Mouse (Mus musculus): Measurements from ENCODE around the gene Gtf3c1.

The Gtf3c1 gene

GRCm38 (mm10) chr7:125620077-125620476 lies 87.5 kb downstream of the Gtf3c1 start:
- DNase-seq (ENCODE audit: low read depth in 1 of 2, low spot score in 2 of 2) = no peak

- no peak for DNase-seq (ENCODE audit: low read depth in 1 of 2, low spot score in 2 of 2)
Measured at GRCm38 (mm10) chr7:125618016-125618415, 89.6 kb downstream of the Gtf3c1 start.

- DNase-seq (ENCODE audit: low read depth in 1 of 2, low spot score in 2 of 2) = no peak
Measured at GRCm38 (mm10) chr7:125615453-125615852, 92.1 kb downstream of the Gtf3c1 start.

GRCm38 (mm10) chr7:125613579-125613978 lies 94.0 kb downstream of the Gtf3c1 start:
- DNase-seq (ENCODE audit: low read depth in 1 of 2, low spot score in 2 of 2) = no peak

GRCm38 (mm10) chr7:125608183-125608688 lies 99.3 kb downstream of the Gtf3c1 start:
- no peak for DNase-seq (ENCODE audit: low read depth in 1 of 2, low spot score in 2 of 2)

GRCm38 (mm10) chr7:125607384-125608182 lies 100.0 kb downstream of the Gtf3c1 start:
- DNase-seq (ENCODE audit: low read depth in 1 of 2, low spot score in 2 of 2) = peak in 1 of 2 experiments; percentile 45

- DNase-seq (ENCODE audit: low read depth in 1 of 2, low spot score in 2 of 2) = no peak
Measured at GRCm38 (mm10) chr7:125606265-125607164, 101.1 kb downstream of the Gtf3c1 start.

- no peak for DNase-seq (ENCODE audit: low read depth in 1 of 2, low spot score in 2 of 2)
Measured at GRCm38 (mm10) chr7:125605725-125606139, 101.8 kb downstream of the Gtf3c1 start.

DNA sequence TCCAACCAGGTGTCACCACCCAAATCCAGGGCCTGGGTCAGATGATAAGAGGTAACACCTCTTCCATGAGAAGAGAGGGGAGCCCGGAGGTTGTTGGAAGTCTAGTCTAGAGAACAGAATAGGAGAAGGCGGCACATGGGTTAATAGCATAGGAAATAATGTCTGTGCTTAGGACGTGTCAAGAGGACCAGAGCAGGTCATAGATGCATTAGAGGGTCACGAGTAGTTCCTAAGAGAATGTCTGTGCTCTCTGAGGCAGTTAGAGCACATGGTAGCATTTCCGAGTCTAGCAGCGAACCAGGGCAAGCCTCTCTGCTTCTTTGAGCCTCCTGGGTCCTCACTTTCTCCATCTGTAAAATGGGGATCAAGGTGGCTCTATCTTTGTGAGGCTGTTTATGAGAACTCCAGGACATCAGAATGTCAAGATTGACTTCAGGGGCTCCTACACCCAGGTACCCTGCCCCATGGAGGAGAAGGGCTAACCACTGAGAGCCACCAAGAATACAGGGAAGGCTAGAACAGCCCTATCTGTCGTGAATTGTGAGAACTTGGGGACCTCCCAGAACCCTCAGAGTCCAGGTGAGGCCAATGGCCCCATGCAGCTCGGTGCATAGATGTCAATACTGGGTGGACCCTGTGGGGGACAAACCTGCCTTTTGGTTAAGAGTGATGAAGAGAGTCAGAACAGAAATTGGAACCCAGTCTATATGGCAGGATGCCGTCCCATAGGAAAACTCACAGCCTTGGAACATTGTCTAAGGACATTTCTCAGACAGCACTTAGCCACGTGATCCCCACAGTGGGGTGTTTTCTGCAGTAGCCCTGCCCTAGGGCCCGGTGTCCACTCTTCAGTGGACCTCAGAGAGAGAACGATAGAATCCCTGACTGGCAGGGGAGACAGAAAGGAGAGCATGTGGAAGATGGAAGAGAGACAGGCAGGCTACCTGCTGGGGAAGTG lies 102.9 kb downstream of the Gtf3c1 start:
- DNase-seq (ENCODE audit: low read depth in 1 of 2, low spot score in 2 of 2) = no peak

DNA sequence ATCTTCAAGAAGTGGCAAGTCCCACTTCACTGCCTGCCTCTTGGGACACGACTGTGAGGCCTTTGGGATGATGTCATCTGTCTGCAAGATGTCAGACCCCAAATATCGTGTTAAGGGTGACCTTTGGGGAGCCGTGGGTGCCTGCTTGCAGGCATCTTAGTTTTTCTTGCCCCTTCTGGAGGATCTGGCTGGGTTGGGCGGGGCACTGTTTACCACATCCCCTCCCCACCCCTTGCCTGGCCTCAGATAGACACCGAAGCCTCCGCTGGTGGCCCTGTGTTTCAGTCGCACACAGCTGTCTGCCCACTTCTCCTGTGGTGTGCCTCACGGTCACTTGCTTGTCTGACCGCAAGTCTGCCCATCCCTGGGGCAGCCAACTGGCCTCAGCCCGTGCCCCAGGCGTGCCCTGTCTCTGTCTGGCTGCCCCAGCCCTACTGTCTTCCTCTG lies 104.4 kb downstream of the Gtf3c1 start, which contains the start of gene Il21r:
Gene Il21r, plus strand, starts transcription at position 245 of the 447 bp plus-strand sequence.
- DNase-seq (ENCODE audit: low read depth in 1 of 2, low spot score in 2 of 2) = peak in 1 of 2 experiments; percentile 54

DNA sequence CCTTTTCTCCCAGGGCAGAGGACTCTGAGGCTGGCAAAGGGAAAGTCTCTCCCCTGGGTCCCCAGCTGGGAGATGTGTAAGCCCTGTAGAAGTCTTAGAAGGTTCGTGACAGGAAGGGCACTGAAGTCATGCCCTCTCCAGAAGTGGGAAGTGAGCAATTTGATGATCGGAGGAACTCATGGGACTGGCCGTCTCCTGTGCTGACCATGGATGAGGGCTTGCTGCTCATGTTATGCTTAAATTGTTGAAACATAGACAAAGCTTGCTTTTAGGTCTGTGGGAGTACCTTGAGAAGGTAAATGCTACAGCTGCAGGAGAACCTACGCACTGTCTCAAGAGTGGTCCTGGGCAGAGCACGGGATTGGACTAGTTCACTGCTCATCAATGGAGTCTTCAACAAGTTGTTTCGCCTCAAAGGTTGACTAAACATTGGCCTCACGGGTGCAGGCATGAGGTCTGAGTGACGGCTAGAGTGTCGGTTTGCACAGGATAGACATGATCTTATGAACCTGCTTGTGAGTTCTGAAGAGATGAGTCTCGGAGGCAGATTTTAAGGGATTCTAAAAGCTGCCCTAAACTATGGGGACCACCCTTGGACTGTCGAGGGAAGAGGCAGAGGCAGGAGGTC lies 105.6 kb downstream of the Gtf3c1 start:
- peak in 1 of 2 experiments; percentile 39 for DNase-seq (ENCODE audit: low read depth in 1 of 2, low spot score in 2 of 2)

- no peak for DNase-seq (ENCODE audit: low read depth in 1 of 2, low spot score in 2 of 2)
Measured at GRCm38 (mm10) chr7:125601280-125601670, 106.3 kb downstream of the Gtf3c1 start.

- DNase-seq (ENCODE audit: low read depth in 1 of 2, low spot score in 2 of 2) = no peak
Measured at GRCm38 (mm10) chr7:125600612-125601279, 106.8 kb downstream of the Gtf3c1 start.

- DNase-seq (ENCODE audit: low read depth in 1 of 2, low spot score in 2 of 2) = no peak
Measured at GRCm38 (mm10) chr7:125600136-125600535, 107.4 kb downstream of the Gtf3c1 start.

DNA sequence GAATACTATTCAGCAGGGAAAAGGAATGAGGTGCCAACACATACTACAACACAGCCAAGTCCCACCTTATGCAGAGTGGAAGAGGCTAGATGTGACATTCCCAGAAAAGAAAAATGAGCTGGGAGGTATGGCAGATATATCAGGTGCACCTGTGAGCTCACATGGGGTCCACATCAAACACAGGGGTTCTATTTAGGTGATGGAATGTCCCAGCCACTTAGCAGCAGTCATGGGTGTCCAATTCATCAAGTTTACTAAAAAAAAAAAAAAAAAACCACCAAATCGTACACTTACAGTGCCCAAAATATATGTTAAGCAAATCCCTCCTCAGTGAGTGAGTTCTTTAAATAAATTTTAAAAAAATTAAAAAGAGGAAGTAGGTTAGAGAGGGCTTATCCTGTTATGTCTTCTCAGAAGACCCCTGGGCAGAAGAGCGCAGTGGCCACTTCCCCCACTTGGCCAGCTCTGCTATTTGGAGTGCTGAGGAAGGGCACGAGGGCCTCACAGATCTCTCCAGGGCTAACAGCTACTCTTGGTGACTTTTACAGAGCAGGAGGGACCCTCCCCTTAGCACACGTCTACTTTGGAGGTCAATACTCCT lies 108.1 kb downstream of the Gtf3c1 start:
- DNase-seq (ENCODE audit: low read depth in 1 of 2, low spot score in 2 of 2) = no peak

- DNase-seq (ENCODE audit: low read depth in 1 of 2, low spot score in 2 of 2) = no peak
Measured at GRCm38 (mm10) chr7:125597516-125598347, 109.8 kb downstream of the Gtf3c1 start.

GRCm38 (mm10) chr7:125597083-125597482 lies 110.5 kb downstream of the Gtf3c1 start:
- DNase-seq (ENCODE audit: low read depth in 1 of 2, low spot score in 2 of 2) = peak in 1 of 2 experiments; percentile 19

DNA sequence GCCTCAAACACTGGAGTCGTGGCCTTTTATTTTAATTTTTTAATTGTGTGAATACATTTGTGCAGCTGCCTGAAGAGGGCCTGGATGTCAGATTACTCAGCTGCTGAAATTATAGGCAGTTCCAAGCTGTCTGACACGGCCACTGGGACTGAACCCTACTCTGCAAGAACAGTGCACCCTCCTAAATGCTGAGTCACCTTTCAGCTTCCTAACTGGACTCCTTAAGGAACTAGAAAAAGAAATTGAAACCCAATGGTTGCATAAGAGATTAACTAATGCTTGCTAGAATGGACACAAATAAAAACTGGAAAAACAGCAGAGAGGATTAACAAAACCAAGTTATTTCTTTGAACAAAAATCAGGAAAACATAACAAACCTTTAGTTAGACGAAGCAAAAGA lies 111.2 kb downstream of the Gtf3c1 start:
- no peak for DNase-seq (ENCODE audit: low read depth in 1 of 2, low spot score in 2 of 2)
